Mouse (Mus musculus): Measurements from ENCODE around the gene Gm10837. TPM values are rescaled to one million over a fixed set of nuclear protein-coding genes. Genes with fewer than 3 reads are reported as not detected.
A peak's percentile ranks its signal among the peaks of the same experiment; 100 is the strongest.

The Gm10837 gene
- total RNA-seq, 2 experiments from 2014 or later = not detected

DNA sequence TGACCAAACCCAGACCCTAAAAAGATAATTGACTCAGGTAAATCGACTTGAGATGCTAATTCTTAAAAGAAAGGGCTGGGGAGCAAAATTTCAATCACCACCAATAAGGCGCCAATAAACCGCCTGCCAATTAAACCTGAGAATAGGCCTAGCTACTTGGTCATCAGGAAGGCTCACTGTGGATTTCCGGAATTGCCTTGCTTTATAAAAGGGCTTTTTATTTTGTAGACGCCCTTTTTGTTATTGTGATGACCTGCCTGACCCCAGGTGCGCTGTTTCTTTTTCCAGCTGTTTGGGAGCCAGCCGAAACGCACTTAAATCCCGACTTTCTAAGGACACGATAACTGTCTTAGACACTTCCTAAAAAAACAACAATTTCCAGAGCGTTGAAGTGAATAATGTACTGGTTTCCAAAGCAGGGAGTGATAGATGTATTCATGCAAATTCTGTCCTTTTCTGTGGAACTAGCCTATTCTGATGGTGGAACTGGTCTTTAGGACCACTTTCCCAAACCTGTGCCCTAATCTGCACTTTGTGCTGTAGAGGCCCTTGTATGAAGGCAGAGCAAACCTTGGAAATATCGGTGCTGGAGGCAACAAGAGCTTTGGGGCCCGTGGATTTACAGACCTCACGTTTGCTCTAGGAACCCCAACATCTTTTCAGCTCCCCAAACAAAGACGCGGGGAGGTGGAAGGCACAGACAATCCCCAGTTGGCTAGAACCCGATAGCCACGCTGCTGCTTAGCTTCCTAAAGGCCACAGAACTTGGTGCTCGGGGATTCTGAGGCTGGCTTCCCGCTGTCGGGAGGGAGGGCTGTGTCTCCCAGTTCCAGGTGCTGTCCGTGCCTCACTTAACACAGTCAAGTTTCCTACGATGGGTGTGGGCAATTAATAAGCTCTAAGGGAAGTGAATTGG, 22.2 kb upstream of the Gm10837 start:
- Histone ChIP-seq H3K4me3 (no peak overlapping the region), H3K27ac (no peak overlapping the region)
- no peak for DNase-seq
- intact Hi-C loops (cut with DNase I) = no loop called here
- no peak for TF ChIP-seq CTCF (IDR thresholded peaks at IDR 0.05)

DNA sequence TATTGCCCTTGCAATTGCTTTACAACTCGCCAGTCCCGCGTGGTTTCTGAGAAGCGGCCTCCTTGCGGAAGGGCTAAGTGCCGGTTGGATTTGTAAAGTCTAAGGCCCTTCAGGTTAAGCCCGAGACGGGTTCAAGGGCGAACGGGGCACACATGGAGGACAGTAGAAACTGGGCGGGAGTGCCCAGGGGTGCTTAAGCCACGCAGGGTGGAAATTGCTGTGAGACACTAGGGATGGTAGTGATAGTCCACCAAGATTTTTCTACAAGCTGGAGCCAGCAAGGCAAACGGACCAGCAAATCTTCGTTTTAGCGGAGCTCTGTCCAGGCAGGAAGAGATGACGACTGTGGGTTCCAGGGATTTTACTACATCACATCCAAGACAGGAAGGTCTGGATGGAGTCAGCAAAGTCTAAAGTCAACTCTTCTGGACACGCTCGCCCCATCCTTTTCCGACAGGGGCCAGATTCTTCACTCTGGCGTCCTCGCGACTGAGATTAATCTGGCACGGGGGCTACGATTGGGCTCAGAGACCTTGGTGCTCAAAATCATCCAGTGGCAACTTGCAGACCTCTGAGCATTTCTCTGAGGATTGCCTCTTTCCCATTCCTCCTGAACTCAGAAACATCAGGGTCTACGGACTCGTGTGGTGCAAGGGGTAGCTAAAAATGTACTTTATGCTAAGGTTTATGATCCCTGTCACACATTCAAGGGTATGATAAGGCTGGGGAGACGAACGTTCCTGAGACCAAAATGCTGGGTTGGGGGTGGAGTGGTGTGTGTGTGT, 21.2 kb upstream of the Gm10837 start:
- TF ChIP-seq CTCF (IDR thresholded peaks at IDR 0.05) = no peak
- intact Hi-C loops (cut with DNase I) = no loop called here
- H3K4me3 ChIP-seq = no peak overlapping the region
- no peak for DNase-seq
- no peak overlapping the region for H3K27ac ChIP-seq

DNA sequence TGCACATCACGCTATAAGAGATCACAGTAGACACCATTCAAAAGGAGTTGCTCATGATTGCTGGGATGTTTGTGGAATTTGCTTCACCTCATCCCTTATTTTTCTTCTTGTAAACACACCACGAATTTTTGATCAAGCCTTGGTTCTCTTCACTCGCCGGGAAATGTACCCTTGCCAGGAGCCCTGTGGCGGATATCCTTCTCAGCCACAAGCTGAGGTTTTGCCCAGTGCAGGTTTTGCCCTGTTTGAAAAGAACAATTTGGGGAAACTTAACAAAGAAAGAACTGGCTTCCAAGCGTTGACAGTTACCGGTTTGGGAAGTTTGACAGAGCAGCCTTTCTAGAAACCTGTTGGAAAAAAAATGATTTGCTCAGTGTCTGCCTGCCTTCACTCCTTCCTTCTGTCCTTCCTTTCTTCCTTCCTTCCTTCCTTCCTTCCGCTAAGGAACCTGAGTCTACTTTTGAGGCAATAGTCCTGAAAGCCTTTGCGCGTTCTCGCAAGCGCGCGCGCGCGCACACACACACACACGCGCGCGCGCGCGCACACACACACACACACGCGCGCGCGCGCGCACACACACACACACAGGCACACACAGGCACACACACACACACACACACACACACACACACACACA, 18.8 kb upstream of the Gm10837 start:
- intact Hi-C loops (cut with DNase I) = loop anchor here (10.0 kb wide), 1 partner anchor 247 kb away; no protein-coding TSS in a partner anchor

DNA sequence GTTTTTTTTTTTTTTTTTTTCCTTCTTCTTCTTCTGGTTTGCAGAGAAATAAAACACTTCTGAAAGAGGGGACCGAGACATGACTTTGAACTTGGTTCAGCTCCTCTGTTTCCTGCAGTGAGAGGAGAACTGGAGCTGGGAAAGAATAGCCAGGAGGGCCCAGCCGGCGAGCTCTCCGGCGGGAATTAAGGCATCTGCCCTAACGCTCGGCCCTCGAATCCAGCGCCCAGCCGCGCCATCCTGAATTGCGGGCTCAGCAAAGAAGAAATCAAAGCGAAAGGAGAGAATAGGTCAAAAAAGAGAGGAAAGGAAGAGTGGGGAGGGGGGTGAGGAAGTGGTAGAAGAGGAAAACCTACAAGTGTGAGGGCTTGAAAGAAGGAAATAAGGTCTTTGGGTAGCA, 18.2 kb upstream of the Gm10837 start:
- intact Hi-C loops (cut with DNase I) = loop anchor here (10.0 kb wide), 1 partner anchor 247 kb away; no protein-coding TSS in a partner anchor
- no peak overlapping the region for H3K4me3 ChIP-seq
- DNase-seq = no peak
- TF ChIP-seq CTCF (IDR thresholded peaks at IDR 0.05) = no peak
- no peak overlapping the region for H3K27ac ChIP-seq

More for the DNA sequence above, 18.8 kb upstream of the Gm10837 start:
- TF ChIP-seq CTCF (IDR thresholded peaks at IDR 0.05) = no peak
- DNase-seq = no peak
- no peak overlapping the region for H3K27ac ChIP-seq
- no peak overlapping the region for H3K4me3 ChIP-seq

DNA sequence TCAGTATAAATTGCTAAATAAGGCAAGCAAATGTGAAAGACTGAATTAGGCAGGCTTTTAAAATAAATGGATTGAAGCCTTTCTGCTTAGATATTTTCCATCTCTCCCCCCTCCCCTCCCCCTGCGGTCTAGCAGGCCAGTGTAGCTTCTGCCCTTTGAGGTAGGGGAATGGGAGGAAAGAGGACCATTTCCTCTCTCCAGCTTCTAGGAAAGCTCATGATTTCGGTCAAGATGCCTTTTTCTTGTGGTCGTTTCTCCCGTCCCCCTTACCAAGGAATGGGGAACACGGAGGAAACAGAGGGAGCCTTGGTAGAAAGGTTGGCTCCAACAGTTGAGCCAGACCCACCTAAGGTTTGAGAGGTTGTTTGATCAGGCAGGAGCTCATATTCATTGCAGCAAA, 17.7 kb upstream of the Gm10837 start:
- no peak for DNase-seq
- intact Hi-C loops (cut with DNase I) = loop anchor here (10.0 kb wide), 1 partner anchor 248 kb away; no protein-coding TSS in a partner anchor
- no peak overlapping the region for H3K27ac ChIP-seq
- H3K4me3 ChIP-seq = no peak overlapping the region
- TF ChIP-seq CTCF (IDR thresholded peaks at IDR 0.05) = no peak

DNA sequence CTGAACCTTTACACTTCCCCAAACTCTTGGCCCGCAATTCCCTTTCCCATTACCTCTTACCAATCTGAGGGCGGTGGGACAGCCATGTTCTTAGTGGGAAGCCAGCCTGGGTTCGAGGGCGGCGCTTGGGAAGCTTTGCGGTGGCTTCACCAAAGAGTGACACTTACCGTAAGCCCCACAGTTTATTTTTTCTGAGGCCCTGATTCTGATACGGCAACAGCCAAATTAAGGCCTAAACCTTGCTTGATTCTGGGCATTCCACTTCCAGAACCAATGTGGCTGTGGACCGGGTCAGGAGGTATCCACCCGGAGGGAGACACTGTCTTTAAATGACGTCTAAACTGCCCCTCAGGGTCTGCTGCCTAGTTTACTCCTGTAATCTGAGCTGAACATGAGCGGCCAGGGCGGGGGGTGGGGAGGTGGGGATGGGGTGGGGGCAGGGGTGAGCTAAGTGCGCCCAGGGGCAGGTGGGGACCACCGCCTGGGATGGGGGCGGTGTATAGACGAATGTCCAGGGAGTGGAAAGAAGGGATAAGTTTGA, 17.1 kb upstream of the Gm10837 start:
- intact Hi-C loops (cut with DNase I) = loop anchor here (10.0 kb wide), 1 partner anchor 248 kb away; no protein-coding TSS in a partner anchor
- no peak for DNase-seq
- H3K4me3 ChIP-seq = no peak overlapping the region
- no peak for TF ChIP-seq CTCF (IDR thresholded peaks at IDR 0.05)
- no peak overlapping the region for H3K27ac ChIP-seq

DNA sequence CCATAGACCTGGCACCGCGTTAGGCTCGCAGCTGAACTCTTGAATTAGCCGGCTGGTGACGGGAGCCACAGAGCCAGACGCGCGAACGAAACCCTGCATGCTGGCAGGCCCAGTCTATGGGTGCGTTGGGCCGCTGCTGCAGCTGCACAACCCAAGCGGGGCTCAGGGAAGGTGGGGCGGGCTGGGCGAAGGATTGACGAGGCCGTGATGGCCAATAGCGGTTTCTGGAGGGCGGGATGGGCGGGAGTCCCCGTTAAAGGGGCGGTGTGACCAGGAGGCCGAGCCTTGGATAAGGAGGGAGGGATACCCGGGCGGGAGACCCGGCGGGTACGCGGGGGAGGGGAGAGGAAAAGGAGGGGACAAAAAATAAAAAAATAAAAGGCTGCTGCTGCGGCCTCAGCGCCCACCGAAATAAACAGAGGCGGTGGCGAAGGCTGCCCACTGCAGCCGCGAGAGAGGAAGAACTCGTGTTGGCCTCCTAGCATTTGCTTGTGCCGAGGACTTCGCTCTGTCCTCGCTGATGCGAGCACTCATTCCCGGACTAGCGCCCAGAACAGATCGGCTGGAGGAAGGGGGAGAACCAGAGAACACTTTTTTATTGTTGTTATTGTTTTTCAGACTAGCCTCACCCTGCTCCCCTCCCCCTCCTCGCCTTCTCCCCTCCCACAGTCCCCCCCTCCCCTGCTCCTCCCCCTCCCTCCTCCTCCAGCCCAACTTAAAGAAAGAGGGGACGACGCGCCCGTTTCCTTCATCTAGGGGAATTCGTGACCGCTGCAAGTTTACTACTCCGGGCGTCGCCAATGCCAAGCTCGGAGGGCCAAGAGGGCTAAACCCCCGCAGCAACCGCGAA, 16.1 kb upstream of the Gm10837 start:
- no peak for TF ChIP-seq CTCF (IDR thresholded peaks at IDR 0.05)
- intact Hi-C loops (cut with DNase I) = loop anchor here (10.0 kb wide), 1 partner anchor 249 kb away; no protein-coding TSS in a partner anchor
- Histone ChIP-seq H3K27ac (no peak overlapping the region), H3K4me3 (peak overlapping the region; percentile 69)
- DNase-seq = no peak

DNA sequence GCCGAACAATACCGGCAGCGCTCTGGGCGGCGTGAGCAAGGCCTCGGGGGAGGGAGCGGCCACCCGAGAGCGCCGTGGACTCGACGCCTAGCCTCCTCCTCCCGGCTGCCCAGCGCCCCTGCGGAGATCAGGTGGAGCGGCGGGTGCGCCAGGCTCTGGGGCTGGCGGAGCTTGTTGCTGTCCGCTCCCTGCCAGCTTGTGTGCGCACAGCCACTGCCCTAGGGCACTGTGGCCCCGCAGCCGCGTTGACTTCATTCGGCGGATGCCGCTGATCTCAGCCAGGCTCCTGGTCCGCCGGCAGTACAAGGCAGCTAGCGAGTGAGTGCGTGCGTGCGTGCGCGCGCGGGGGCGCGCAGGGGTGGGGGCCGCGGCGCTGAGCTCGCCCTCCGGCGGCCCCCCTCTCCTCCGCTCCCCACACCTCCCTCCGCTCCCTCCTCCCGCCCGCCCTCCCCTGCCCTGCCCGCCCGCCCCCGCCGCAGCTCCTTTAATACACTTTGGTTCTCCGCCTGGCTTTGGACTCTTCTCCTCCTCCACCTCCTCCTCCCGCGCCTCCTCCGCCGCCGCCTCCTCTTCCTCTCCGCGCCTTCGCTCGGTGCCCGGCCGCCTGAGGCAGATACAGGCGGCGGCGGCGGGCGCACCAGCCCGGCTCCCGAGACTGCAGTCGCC, 15.4 kb upstream of the Gm10837 start, which contains the start of gene Zic2:
TSS of gene Zic2 (plus strand) at position 545 of the 666 bp plus-strand sequence.
- Histone ChIP-seq H3K27ac (no peak within 1 kb of the TSS), H3K4me3 (peak within 1 kb of the TSS; percentile 69)
- intact Hi-C loops (cut with DNase I) = loop anchor here (10.0 kb wide), 1 partner anchor 250 kb away; no protein-coding TSS in a partner anchor
- no peak for TF ChIP-seq CTCF (IDR thresholded peaks at IDR 0.05)
- DNase-seq = peak; percentile 51

DNA sequence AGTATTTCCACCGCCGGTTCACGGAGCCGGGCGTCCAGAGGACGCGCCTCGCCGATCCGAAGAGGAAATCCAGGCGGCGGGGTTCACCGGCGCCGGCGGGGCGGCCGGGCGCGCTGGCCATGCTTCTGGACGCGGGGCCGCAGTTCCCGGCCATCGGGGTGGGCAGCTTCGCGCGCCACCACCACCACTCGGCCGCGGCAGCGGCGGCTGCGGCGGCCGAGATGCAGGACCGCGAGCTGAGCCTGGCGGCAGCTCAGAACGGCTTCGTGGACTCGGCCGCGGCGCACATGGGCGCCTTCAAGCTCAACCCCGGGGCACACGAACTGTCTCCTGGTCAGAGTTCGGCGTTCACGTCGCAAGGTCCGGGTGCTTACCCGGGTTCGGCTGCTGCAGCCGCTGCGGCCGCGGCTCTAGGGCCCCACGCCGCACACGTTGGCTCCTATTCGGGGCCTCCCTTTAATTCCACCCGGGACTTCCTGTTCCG, 14.8 kb upstream of the Gm10837 start:
- TF ChIP-seq CTCF (IDR thresholded peaks at IDR 0.05) = no peak
- intact Hi-C loops (cut with DNase I) = loop anchor here (10.0 kb wide), 1 partner anchor 251 kb away; no protein-coding TSS in a partner anchor
- Histone ChIP-seq H3K27ac (no peak overlapping the region), H3K4me3 (peak overlapping the region; percentile 69)
- DNase-seq = no peak

DNA sequence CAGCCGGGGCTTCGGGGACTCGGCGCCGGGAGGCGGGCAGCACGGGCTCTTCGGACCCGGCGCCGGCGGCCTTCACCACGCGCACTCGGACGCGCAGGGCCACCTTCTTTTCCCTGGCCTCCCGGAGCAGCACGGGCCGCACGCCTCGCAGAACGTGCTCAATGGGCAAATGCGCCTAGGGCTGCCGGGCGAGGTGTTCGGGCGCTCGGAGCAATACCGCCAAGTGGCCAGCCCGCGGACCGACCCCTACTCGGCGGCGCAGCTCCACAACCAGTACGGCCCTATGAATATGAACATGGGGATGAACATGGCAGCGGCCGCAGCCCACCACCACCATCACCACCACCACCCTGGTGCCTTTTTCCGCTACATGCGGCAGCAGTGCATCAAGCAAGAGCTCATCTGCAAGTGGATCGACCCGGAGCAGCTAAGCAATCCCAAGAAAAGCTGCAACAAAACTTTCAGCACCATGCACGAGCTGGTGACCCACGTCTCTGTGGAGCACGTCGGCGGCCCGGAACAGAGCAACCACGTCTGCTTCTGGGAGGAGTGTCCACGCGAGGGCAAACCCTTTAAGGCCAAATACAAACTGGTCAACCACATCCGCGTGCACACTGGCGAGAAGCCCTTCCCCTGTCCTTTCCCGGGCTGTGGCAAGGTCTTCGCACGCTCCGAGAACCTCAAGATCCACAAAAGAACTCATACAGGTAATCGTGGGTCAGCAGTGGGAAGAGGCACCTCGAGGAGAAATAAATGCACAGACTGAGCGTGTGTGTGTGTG, 14.2 kb upstream of the Gm10837 start:
- intact Hi-C loops (cut with DNase I) = loop anchor here (10.0 kb wide), 1 partner anchor 251 kb away; no protein-coding TSS in a partner anchor
- Histone ChIP-seq H3K27ac (no peak overlapping the region), H3K4me3 (peak overlapping the region; percentile 69)
- peak; percentile 38 for DNase-seq
- TF ChIP-seq CTCF (IDR thresholded peaks at IDR 0.05) = no peak
